Comparison of ENCODE assay signal across 33 mouse cellular contexts in the genomic region with DNA sequence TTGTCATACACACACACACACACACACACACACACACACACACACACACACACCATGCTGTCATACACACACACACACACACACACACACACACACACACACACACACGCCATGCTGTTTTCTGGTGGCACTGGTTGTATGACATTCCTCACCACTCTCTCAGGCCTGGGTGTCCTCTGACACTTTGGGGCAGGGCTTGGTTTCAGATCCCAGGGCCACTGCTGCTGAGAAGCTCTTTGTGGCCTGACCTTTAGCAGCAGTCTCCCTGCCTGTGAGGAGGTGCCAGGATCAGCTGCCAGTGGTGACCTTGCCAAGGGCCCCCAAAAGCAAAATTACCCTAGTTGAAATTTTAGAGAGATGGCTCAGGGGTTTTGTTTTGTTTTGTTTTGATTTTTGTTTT. TPM values are rescaled to one million over a fixed set of nuclear protein-coding genes. Genes with fewer than 3 reads are reported as not detected.
DNase-seq lines count a peak whose midpoint lies in the region; TF ChIP-seq lines count a peak whose summit lies in the region.
"Had no signal": no experiment of that assay in that cellular context is flagged by ENCODE, and none has a peak within 500 bp of the region (broad histone marks: within the 10 kb centered on the region; RNA-seq: fewer than 3 reads in every experiment).

No protein-coding gene starts in this region.

- no peak overlapping the region for H3K4me3 ChIP-seq in embryonic fibroblast, embryonic 13.5 days (ENCODE audit: insufficient read depth, low read length)
- H3K4me3 ChIP-seq: embryonic facial prominence, embryonic 10.5 days; embryonic facial prominence, embryonic 13.5 days; forebrain, embryonic 10.5 days; forebrain, embryonic 13.5 days; heart, embryonic 12.5 days; heart, embryonic 15.5 days had no signal

- peak overlapping the region; percentile 49; the same call in 1 of the 2 replicates for H3K27ac ChIP-seq in embryonic fibroblast, embryonic 13.5 days (ENCODE audit: insufficient read depth, low read length)
- H3K27ac ChIP-seq: embryonic facial prominence, embryonic 10.5 days; embryonic facial prominence, embryonic 13.5 days; forebrain, embryonic 10.5 days; forebrain, embryonic 13.5 days; heart, embryonic 15.5 days; hindbrain, embryonic 14.5 days; hindbrain, postnatal 0 days had no signal

- DNase-seq in adrenal gland, postnatal 10 days = peak; percentile 45
- no peak for DNase-seq in adrenal gland, adult 18-20 months (ENCODE audit: low spot score in 2 of 2)
- peak; percentile 62 for DNase-seq in adipocyte (ENCODE audit: low spot score)
- DNase-seq in adrenal gland, postnatal 14 days = peak; percentile 64
- DNase-seq in heart, adult 18-20 months = no peak
- DNase-seq: cerebellum, adult 11-12 months; cerebellum, adult 8-10 months; cerebellum, postnatal 10 days; cerebellum, postnatal 36 days; embryo, embryonic 11 days; gastrocnemius, postnatal 10 days; gastrocnemius, postnatal 36 days; heart, postnatal 4 days; kidney, adult 18-20 months had no signal

- no peak for TF ChIP-seq CTCF in embryonic fibroblast, embryonic 13.5 days (IDR thresholded peaks at IDR 0.05; ENCODE audit: borderline replicate concordance, insufficient read depth, low read length)

- no peak for TF ChIP-seq POLR2A in embryonic fibroblast, embryonic 13.5 days (IDR thresholded peaks at IDR 0.05; ENCODE audit: low read depth, low read length)

- H3K4me1 ChIP-seq in embryonic fibroblast, embryonic 13.5 days (ENCODE audit: control insufficient read depth, insufficient read depth, low read length) = no peaks in the 10 kb centered on the region
- H3K4me1 ChIP-seq: heart, embryonic 12.5 days had no signal

RNA-seq across cellular contexts. Expression of a gene that starts 5.2 kb away (rescaled TPM):
- under 1 TPM in 1 of 2 experiments, not detected in 1; 0.69 TPM for total RNA-seq in adrenal gland, postnatal 10 days (2021)
- total RNA-seq in adrenal gland, adult 18-20 months (2021) = under 1 TPM in 1 of 2 experiments, not detected in 1; 0.51 TPM
- total RNA-seq in adrenal gland, postnatal 14 days (2021) = 0.26 TPM in 1 of 2 replicates, not detected in the other
- polyA plus RNA-seq in embryonic fibroblast, embryonic 13.5 days (2011; ENCODE audit: insufficient read length, low read depth, missing spikeins) = 203 and 212 TPM in 2 replicates
- 1 to 10 TPM in 1 of 2 experiments, under 1 TPM in 1; 0.80 to 1.6 TPM for total RNA-seq in heart, adult 18-20 months (2021)
- total RNA-seq: granulocyte monocyte progenitor cell, adult 5-6 weeks; MEL had no signal
- polyA plus RNA-seq: CD4-positive, CD25-positive, alpha-beta regulatory T cell, adult 4 months; hindbrain, embryonic 14.5 days; inflammation-experienced regulatory T-cells, adult 6 months had no signal

RNA-seq across cellular contexts. Expression of a gene that starts 27.6 kb away (rescaled TPM):
- total RNA-seq in adrenal gland, postnatal 10 days (2021) = not detected
- not detected for total RNA-seq in adrenal gland, adult 18-20 months (2021)
- not detected in 2 replicates for total RNA-seq in adrenal gland, postnatal 14 days (2021)
- polyA plus RNA-seq in embryonic fibroblast, embryonic 13.5 days (2011; ENCODE audit: insufficient read length, low read depth, missing spikeins) = 0.26 TPM in 1 of 2 replicates, not detected in the other
- not detected for total RNA-seq in heart, adult 18-20 months (2021)
- total RNA-seq: gastrocnemius, adult 18-20 months; gastrocnemius, postnatal 10 days; gastrocnemius, postnatal 36 days; granulocyte monocyte progenitor cell, adult 5-6 weeks; heart, postnatal 10 days; heart, postnatal 4 days; MEL had no signal
- polyA plus RNA-seq: C2C12; CD4-positive, CD25-positive, alpha-beta regulatory T cell, adult 4 months; embryonic facial prominence, embryonic 10.5 days; embryonic facial prominence, embryonic 13.5 days; forebrain, embryonic 10.5 days; forebrain, embryonic 13.5 days; forebrain, embryonic 16.5 days; heart, embryonic 12.5 days; heart, embryonic 15.5 days; hindbrain, embryonic 11.5 days; hindbrain, embryonic 14.5 days; inflammation-experienced regulatory T-cells, adult 6 months; intestine, embryonic 16.5 days had no signal

Comparison
In these comparisons a context has a peak if more than half of its experiments do, and no peak if none do; other contexts are left out.
1. DNase-seq: peak in adrenal gland, postnatal 10 days (single experiment), adipocyte (single experiment) and adrenal gland, postnatal 14 days (single experiment); none in adrenal gland, adult 18-20 months (0 of 2) and heart, adult 18-20 months (0 of 2).